Mouse (Mus musculus) brain, embryonic 14.5 days (tissue): ENCODE data around the gene Hadha.

Experiments
- CTCF ChIP-seq: fragments of 200-500 bp; IDR thresholded peaks from 2 replicates; pipeline ENCODE4 v1.5.1; 2012; ENCODE audit warnings: inconsistent platforms, mild to moderate bottlenecking, moderate library complexity, borderline replicate concordance; ENCODE audit not compliant: insufficient read depth, insufficient read length; ENCODE audit errors: extremely low read depth
- POLR2A ChIP-seq: fragments of 200-500 bp; IDR thresholded peaks from 2 replicates; pipeline ENCODE4 v1.6.1; 2012; ENCODE audit warnings: mild to moderate bottlenecking, inconsistent platforms, borderline replicate concordance; ENCODE audit not compliant: poor library complexity, insufficient read depth, insufficient read length, severe bottlenecking; ENCODE audit errors: extremely low read depth

GRCm38 (mm10) chr5:30154474-30155394, at the start of gene Hadha, which contains the start of gene Hadhb:
- TF ChIP-seq POLR2A, result peak; percentile 54; the same call in 1 of the 2 replicates
- TF ChIP-seq CTCF, result no peak
